Mouse (Mus musculus): ENCODE results near the gene R3hdm2. TPM values are rescaled to one million over a fixed set of nuclear protein-coding genes. Genes with fewer than 3 reads are reported as not detected.

R3hdm2 gene
- total RNA-seq, 4 experiments from 2014 or later = 130 to 135 (median 131) TPM

DNA sequence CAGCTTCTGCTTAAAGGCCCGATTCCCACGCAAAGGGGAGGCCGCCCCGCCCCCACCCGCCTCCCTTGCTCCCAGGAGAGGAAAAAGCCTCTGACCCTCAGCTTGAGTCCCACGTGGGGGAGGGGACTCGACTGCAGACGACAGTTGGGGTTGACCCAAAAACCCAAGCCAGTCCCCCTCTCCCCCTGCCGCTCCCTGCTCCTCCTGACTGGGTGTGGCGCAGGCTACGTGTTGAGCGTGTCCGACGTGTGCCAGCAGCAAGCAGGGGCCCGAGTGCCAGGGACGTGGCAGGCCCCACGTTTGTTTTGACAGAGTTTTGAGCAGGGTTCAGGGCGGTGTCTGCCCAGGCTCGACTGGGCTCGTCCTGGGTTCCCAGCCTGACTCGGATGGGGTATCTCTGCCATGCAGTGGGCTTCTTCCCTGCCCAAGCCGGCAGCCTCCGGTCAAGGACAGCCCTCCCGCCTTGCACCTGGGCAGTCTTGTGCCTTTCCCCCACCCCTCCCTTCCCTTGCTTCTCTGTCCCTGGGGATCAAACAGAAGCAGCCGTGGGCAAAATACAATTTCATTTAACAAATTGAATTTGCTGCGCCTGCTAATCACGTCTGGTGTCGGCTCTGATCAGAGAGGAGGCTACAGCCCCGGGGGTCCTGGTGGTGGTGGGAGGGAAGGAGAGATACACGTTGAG lies 136.6 kb downstream of the R3hdm2 start:
- no peak for DNase-seq (ENCODE audit: low spot score in 2 of 2)

- no peak for DNase-seq (ENCODE audit: low spot score in 2 of 2)
Observed at GRCm38 (mm10) chr10:127517941-127518340, 137.8 kb downstream of the R3hdm2 start.

DNA sequence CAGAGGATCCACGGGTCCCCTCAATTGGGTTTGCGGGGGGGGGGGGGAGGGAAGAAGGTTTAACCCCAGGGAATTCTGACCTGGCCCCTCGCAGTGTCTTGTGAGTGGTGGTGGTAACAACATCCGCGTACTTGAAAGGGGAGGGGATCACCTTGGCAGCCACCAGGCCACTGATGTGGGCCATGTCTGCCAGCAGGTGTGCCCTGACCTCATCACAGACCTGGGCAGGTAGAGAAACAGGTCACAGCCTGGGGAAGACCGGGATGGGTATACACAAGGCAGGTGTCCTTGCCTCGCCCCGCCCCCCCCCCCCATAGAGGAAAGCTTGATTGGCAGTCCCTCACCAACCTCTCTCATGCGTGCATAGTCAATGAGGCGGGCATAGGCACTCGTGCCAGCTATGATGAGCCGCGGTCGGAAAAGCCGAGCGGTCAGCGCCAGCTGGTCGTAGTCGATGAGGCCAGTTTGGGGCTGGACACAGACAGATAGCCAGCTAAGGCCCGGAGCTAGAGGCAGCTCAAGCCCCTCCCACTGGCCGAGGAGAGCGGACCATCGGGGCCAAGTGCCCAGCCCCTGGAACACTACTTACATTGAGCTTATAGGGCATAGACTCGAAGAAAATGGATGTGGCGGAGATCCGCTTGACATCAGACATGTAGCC lies 139.0 kb downstream of the R3hdm2 start:
- DNase-seq (ENCODE audit: low spot score in 2 of 2) = no peak

DNA sequence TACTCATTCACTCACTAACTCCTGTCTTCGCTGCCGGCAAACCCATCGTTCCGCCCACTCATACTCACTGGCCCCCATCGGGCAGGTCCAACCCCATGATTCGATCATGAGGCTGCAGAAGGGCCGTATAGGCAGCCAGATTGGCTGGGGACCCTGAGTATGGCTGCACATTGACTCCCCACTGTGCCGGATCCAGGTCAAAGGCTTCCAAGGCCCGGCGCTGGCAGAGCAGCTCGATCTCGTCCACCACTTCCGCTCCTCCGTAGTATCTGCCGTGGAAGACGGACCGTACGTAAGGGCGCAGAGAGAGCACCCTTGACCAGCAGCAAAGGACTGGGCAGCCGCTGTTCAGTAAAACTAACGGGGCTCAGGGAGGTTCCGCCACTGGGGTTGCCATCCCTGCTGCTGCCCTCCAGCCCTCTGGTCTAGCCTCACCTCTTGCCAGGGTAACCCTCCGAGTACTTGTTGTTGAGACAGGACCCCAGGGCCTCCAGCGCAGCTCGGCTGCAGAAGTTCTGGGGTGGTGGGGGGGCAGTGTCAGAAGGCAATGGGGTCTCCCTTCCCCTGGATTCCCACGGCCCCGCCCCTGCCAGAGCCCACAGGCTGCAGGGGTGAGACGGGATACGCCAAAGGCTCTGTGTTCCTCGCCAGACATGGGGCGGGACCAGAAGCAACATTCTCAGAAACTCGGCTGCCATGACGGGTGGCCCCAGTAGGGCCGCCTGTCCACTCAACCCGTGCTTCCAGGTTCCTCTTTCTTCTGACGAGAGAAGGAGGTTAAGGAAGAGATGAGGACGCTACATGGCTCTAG lies 140.0 kb downstream of the R3hdm2 start:
- no peak for DNase-seq (ENCODE audit: low spot score in 2 of 2)

GRCm38 (mm10) chr10:127520714-127521357 lies 140.7 kb downstream of the R3hdm2 start:
- DNase-seq (ENCODE audit: low spot score in 2 of 2) = no peak

DNA sequence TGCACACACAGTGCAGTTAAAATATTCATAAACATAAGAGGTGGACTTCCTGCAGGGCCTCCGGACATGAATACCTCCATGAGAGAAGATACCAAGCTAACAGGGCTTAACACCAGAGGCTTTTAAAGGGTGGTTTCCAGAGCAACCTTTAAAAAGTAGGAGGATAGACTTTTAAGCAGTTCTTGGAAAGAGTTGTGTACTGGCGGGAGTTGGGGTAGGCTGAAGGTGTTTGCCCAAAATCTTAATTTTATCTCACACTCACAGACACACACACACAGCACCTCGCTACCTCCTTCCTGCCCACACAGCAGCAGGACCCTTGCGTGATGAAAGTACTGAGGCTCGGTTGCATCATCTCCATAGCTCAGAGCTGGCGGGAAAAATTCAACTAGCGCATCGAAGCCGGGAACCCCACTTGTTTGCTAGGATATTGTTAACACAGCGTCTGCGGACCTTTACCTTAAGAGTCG lies 141.5 kb downstream of the R3hdm2 start:
- no peak for DNase-seq (ENCODE audit: low spot score in 2 of 2)

GRCm38 (mm10) chr10:127522088-127522581 lies 142.0 kb downstream of the R3hdm2 start, which contains the start of gene Shmt2:
Shmt2 (minus strand) TSS chr10:127522444.
- peak; percentile 74 to 75 for DNase-seq (ENCODE audit: low spot score in 2 of 2)

GRCm38 (mm10) chr10:127524646-127525255 lies 144.6 kb downstream of the R3hdm2 start:
- no peak for DNase-seq (ENCODE audit: low spot score in 2 of 2)

DNA sequence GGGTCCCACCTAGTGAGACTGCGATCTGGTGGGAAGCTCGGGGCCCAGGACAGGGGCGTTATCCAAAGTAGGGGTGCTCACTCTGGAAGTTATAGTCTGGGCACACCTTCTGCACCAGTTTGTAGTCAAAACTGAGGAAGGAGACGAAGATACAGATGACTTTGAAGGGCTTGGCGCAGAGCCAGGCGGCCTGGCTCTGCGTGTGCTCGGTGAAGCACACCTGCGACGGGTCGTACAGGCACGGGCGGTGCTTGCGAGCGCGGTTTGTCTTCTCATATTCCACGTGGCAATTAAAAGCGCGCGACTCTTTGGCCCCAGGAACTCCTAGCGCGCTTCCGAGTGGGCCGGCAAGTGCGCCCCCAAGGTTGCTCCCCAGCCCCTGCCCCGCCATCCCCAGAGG lies 145.9 kb downstream of the R3hdm2 start:
- DNase-seq (ENCODE audit: low spot score in 2 of 2) = no peak

- peak; percentile 58 to 61 for DNase-seq (ENCODE audit: low spot score in 2 of 2)
Observed at GRCm38 (mm10) chr10:127526681-127527080, 146.6 kb downstream of the R3hdm2 start.

DNA sequence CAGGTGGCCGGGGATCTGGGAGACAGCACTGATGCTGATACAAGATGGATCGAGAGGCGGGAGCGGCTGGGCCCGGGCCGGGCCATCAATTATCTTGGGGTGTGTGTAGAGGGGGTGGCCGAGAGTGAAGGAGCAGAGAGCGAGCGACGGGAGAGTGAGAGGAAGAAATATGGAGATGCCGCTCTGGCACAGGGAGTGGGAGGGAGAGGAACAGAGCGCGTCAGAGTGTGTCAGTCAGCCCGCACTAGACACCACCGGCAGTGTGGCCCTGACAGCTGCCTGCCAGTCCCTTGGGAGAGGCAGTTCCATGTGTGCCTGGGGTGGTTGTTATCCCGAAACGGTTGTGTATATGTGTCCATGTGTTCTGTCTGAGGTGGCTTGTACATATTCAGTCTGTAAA lies 147.4 kb downstream of the R3hdm2 start:
- no peak for DNase-seq (ENCODE audit: low spot score in 2 of 2)

GRCm38 (mm10) chr10:127530945-127531344 lies 150.8 kb downstream of the R3hdm2 start:
- no peak for DNase-seq (ENCODE audit: low spot score in 2 of 2)

GRCm38 (mm10) chr10:127531548-127531947 lies 151.4 kb downstream of the R3hdm2 start:
- DNase-seq (ENCODE audit: low spot score in 2 of 2) = no peak

GRCm38 (mm10) chr10:127534036-127534928 lies 154.2 kb downstream of the R3hdm2 start, which contains the start of gene Nxph4:
Nxph4 (minus strand) TSS chr10:127534559.
- no peak for DNase-seq (ENCODE audit: low spot score in 2 of 2)

DNA sequence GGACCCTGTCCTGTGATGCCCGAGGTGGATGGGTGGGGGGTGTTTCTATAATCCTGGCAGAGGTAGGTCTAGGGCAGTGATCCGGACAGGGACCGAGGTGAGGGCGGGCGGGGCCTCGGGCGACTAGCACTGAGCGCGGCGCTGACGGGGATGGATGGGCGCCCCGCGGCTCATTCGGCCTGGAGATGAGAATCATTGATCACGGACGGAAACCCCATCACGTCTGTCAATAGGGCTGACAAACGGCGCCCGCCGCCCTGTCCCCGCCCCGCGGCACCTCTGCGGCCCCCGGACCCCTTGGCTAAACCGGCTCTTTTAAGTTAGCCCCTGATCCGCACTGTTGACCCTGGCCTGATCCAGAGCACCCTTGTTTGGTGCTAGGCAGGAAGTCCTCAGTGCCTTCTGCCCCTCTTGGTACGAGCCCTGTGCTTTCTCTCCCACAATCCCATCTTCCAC lies 154.8 kb downstream of the R3hdm2 start:
- no peak for DNase-seq (ENCODE audit: low spot score in 2 of 2)

DNA sequence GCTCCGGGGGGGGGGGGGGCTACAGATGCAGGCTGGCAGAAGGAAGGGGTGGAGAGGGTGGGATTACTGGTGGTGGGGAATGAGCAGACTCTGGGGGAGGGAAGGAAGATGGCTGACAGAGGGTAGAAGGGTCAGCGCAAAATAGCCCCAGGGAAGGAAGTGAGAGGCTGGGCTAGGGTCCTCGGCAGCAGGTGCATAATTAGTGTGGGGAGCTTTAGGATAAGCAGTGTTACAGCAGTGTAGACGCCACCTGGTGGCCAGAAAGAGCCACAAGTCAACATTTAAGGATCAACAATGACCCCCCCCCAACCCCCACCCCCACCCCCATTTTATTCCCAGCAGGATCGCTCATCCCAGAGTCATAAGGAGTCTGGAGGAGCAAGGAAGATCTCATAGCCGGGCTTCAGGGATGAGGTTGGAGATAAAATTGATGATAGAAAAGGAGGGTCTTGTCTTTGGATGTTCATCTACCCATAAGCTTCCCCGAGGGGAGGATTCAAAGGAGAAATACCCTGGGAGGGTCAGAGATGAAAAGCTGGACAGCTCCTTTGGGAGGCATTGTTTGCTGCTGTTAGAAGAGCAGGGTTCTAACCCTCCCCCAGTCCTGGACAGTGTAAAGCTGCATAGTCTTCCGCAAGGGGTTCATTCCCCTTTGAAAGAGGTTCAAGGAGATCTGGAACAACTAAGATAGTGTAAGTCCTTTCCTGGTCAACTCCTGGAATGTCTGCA lies 156.6 kb downstream of the R3hdm2 start:
- DNase-seq (ENCODE audit: low spot score in 2 of 2) = no peak

GRCm38 (mm10) chr10:127537854-127538583 lies 157.9 kb downstream of the R3hdm2 start:
- peak; percentile 66 to 69 for DNase-seq (ENCODE audit: low spot score in 2 of 2)

- no peak for DNase-seq (ENCODE audit: low spot score in 2 of 2)
Observed at GRCm38 (mm10) chr10:127541510-127541909, 161.4 kb downstream of the R3hdm2 start.
